Mouse (Mus musculus): Measurements from ENCODE around the gene Gabrq.

Gabrq gene

DNA sequence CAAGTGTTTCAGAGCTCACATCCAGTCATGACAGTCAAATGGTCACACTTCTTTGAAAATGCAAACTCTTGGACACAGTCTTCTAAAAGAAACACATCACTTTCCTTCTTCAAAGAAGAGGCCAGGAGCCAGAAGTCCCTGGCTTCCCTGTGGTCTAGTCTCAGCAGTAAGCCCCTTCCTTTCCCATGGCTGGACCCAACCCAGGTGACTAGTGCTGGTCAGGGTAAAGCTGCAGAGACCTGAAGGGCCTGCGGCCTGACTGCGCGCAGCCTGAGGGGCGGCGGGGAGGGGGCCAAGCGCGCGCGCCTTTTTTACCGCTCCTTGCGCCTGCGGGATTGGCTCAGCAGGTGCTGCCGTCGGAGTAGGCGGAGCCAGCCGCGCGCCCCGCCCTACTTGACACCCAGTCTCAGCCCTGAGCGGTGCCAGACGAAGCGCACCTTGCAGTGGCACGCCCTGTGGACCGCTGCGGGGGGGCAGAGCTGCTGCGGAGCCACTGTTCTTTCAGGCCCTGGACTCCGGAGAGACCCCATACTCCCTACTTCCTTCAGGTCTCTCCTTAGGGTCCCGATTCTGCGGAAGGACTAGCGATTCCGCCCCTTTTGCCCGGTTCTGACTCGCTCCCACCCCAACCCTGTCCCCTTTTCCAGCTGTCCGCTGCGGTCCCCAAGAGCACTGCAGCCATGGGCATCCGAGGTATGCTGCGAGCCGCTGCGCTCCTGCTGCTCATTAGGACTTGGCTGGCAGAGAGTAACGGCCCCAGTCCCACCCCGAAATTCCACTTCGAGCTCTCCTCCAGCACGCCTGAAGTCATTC lies at the start of gene Gabrq:
Gabrq (plus strand) TSS at position 403 of the 813 bp plus-strand sequence.
- Histone ChIP-seq H3K4me1 (replicated peaks; ENCODE audit: low read depth, low read length) (no peaks in the 10 kb centered on the region), H3K27me3 (ENCODE audit: insufficient read depth, low read length) (peaks cover 30% of the 10 kb centered on the region), H3K36me3 (ENCODE audit: insufficient read depth, low read length) (no peaks in the 10 kb centered on the region), H3K9me3 (ENCODE audit: low read length) (no peaks in the 10 kb centered on the region), H3K4me3 (replicated peaks; ENCODE audit: low read length) (peak within 1 kb of the TSS; percentile 56)
- TF ChIP-seq NANOG (IDR thresholded peaks at IDR 0.05; ENCODE audit: borderline replicate concordance, low read length) (no peak), CTCF (conservative IDR thresholded peaks at IDR 0.05; ENCODE audit: low read length) (no peak), POU5F1 (IDR thresholded peaks at IDR 0.05; ENCODE audit: borderline replicate concordance, low read length) (no peak)

DNA sequence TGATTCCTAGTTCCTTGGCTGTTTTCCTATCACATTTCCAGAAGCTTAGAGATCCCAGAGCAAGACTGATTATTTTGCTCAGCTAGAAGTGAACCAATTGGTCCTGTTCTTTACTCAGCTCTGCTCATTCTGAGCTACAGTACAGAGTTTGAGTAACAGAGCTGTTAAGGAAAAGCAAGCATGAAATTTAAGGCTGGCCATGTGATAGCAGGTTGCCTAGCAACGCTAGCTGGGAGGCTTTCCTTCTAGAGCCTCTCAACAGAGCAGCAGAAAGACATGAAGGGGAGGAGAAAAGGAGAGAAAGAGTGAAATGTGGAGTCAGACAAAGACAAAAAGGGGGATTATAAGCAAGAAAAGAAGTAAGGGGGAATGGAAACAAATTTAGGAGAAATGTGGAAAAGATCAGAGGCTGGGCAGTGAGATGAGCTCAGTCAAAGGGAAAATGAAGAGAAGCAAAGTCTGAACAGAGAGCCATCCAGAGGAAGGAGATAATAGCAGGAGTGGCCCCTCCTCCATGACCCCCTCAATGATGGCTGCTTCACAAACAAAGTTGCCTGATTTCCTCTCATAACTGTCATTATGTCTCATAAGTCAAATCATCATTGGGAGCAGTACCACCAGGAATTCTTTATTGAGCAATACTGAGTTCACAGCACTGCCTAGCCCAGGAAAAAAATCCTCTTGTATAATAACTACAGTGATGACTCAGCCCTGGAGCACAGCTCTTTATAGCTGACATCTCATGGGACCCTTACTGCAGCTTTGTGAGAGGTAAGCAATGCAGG lies 36.0 kb upstream of the Gabrq start:
- H3K4me3 ChIP-seq (replicated peaks; ENCODE audit: low read length), result no peak overlapping the region
- TF ChIP-seq NANOG (IDR thresholded peaks at IDR 0.05; ENCODE audit: borderline replicate concordance, low read length) (no peak), POU5F1 (IDR thresholded peaks at IDR 0.05; ENCODE audit: borderline replicate concordance, low read length) (no peak), CTCF (conservative IDR thresholded peaks at IDR 0.05; ENCODE audit: low read length) (no peak)
- H3K4me1 ChIP-seq (replicated peaks; ENCODE audit: low read depth, low read length), result no peaks in the 10 kb centered on the region
- H3K9me3 ChIP-seq (ENCODE audit: low read length), result no peaks in the 10 kb centered on the region
- no peaks in the 10 kb centered on the region for H3K27me3 ChIP-seq (ENCODE audit: insufficient read depth, low read length)
- H3K36me3 ChIP-seq (ENCODE audit: insufficient read depth, low read length), result no peaks in the 10 kb centered on the region

DNA sequence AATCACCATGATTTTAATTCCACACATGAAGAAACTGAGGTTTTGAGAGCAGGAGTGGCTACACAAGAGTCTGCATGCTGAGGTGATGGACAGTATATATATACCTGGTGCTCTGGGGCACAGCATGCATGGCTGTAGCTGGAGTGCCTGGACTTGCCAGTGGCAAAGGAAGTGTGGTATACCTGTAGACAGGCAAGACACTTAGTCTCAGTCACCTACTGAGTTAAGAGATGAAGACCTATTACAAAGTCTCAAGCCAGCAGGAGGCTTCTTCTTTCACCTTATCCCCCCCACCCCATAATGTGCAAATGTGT lies 35.5 kb upstream of the Gabrq start:
- Histone ChIP-seq H3K36me3 (ENCODE audit: insufficient read depth, low read length) (no peaks in the 10 kb centered on the region), H3K9me3 (ENCODE audit: low read length) (no peaks in the 10 kb centered on the region), H3K4me1 (replicated peaks; ENCODE audit: low read depth, low read length) (no peaks in the 10 kb centered on the region), H3K27me3 (ENCODE audit: insufficient read depth, low read length) (no peaks in the 10 kb centered on the region), H3K4me3 (replicated peaks; ENCODE audit: low read length) (no peak overlapping the region)
- TF ChIP-seq POU5F1 (IDR thresholded peaks at IDR 0.05; ENCODE audit: borderline replicate concordance, low read length) (no peak), NANOG (IDR thresholded peaks at IDR 0.05; ENCODE audit: borderline replicate concordance, low read length) (no peak), CTCF (conservative IDR thresholded peaks at IDR 0.05; ENCODE audit: low read length) (no peak)

GRCm38 (mm10) chrX:72819594-72819993 lies 5.4 kb upstream of the Gabrq start:
- Histone ChIP-seq H3K27me3 (ENCODE audit: insufficient read depth, low read length) (peaks cover 8% of the 10 kb centered on the region), H3K36me3 (ENCODE audit: insufficient read depth, low read length) (no peaks in the 10 kb centered on the region), H3K4me1 (replicated peaks; ENCODE audit: low read depth, low read length) (no peaks in the 10 kb centered on the region), H3K9me3 (ENCODE audit: low read length) (no peaks in the 10 kb centered on the region), H3K4me3 (replicated peaks; ENCODE audit: low read length) (no peak overlapping the region)
- TF ChIP-seq CTCF (conservative IDR thresholded peaks at IDR 0.05; ENCODE audit: low read length) (peak; percentile 66), POU5F1 (IDR thresholded peaks at IDR 0.05; ENCODE audit: borderline replicate concordance, low read length) (no peak)

GRCm38 (mm10) chrX:72823310-72823709 lies 1.7 kb upstream of the Gabrq start:
- TF ChIP-seq POU5F1 (IDR thresholded peaks at IDR 0.05; ENCODE audit: borderline replicate concordance, low read length) (no peak), CTCF (conservative IDR thresholded peaks at IDR 0.05; ENCODE audit: low read length) (no peak), NANOG (IDR thresholded peaks at IDR 0.05; ENCODE audit: borderline replicate concordance, low read length) (no peak)
- no peaks in the 10 kb centered on the region for H3K36me3 ChIP-seq (ENCODE audit: insufficient read depth, low read length)

GRCm38 (mm10) chrX:72825589-72825905 lies 569 bp downstream of the Gabrq start:
- Histone ChIP-seq H3K9me3 (ENCODE audit: low read length) (no peaks in the 10 kb centered on the region), H3K36me3 (ENCODE audit: insufficient read depth, low read length) (no peaks in the 10 kb centered on the region), H3K27me3 (ENCODE audit: insufficient read depth, low read length) (peaks cover 30% of the 10 kb centered on the region), H3K4me3 (replicated peaks; ENCODE audit: low read length) (peak overlapping the region; percentile 56), H3K4me1 (replicated peaks; ENCODE audit: low read depth, low read length) (no peaks in the 10 kb centered on the region)
- TF ChIP-seq NANOG (IDR thresholded peaks at IDR 0.05; ENCODE audit: borderline replicate concordance, low read length) (no peak), CTCF (conservative IDR thresholded peaks at IDR 0.05; ENCODE audit: low read length) (no peak), POU5F1 (IDR thresholded peaks at IDR 0.05; ENCODE audit: borderline replicate concordance, low read length) (no peak)

More at GRCm38 (mm10) chrX:72823310-72823709, 1.7 kb upstream of the Gabrq start:
- Histone ChIP-seq H3K9me3 (ENCODE audit: low read length) (no peaks in the 10 kb centered on the region), H3K4me1 (replicated peaks; ENCODE audit: low read depth, low read length) (no peaks in the 10 kb centered on the region), H3K4me3 (replicated peaks; ENCODE audit: low read length) (no peak overlapping the region), H3K27me3 (ENCODE audit: insufficient read depth, low read length) (peaks cover 30% of the 10 kb centered on the region)
